Comparison of ENCODE assay signal across 23 mouse cellular contexts in genomic region chr16:90753386-90753941, GRCm38 (mm10). TPM values are rescaled to one million over a fixed set of nuclear protein-coding genes. Genes with fewer than 3 reads are reported as not detected.
A peak's percentile ranks its signal among the peaks of the same experiment; 100 is the strongest.
DNase-seq lines count a peak whose midpoint lies in the region; ATAC-seq and TF ChIP-seq lines count a peak whose summit lies in the region.
"Had no signal": no experiment of that assay in that cellular context is flagged by ENCODE, and none has a peak within 500 bp of the region (broad histone marks: within the 10 kb centered on the region; RNA-seq: fewer than 3 reads in every experiment).

No protein-coding gene starts in this region.

- DNase-seq in adrenal gland, postnatal 10 days: peak; percentile 71
- no peak for DNase-seq in adrenal gland, postnatal 4 days (ENCODE audit: low spot score in 2 of 2)
- peak; percentile 24 for DNase-seq in kidney, adult 2 months
- DNase-seq in kidney, adult 11 months: no peak
- peak; percentile 26 for DNase-seq in 416B (ENCODE audit: low read depth)
- no peak for DNase-seq in layer of hippocampus, postnatal 14 days (ENCODE audit: low spot score in 2 of 2)
- DNase-seq: cerebellum, adult 11-12 months; cerebellum, adult 9-10 months; cerebellum, postnatal 36 days; forebrain, postnatal 0 days; gastrocnemius, postnatal 14 days; heart, postnatal 4 days had no signal

- H3K27me3 ChIP-seq in kidney, adult 2 months (replicated peaks; ENCODE audit: control insufficient read depth, insufficient read depth, low read length): no peaks in the 10 kb centered on the region
- H3K27me3 ChIP-seq: embryonic facial prominence, embryonic 13.5 days; forebrain, embryonic 13.5 days; heart, embryonic 13.5 days; hindbrain, embryonic 12.5 days; Patski had no signal

- 83% methylated on average over 13 of the region's 13 CpGs for WGBS in kidney, adult 2 months

- H3K4me3 ChIP-seq in kidney, adult 2 months (ENCODE audit: insufficient read depth, low read depth, low read length): no peak overlapping the region
- H3K4me3 ChIP-seq: embryonic facial prominence, embryonic 13.5 days; forebrain, embryonic 13.5 days; heart, embryonic 13.5 days; hindbrain, embryonic 12.5 days had no signal

- ATAC-seq in erythroblast, adult 5-6 weeks (replicated peaks; ENCODE audit: low FRiP score, poor library complexity, severe bottlenecking): 0 out of 2 replicates have a peak, but pooled peaks have one; percentile 16
- ATAC-seq: activated CD4-positive, CD25-positive, alpha-beta regulatory T cell, adult 4 months; forebrain, embryonic 13.5 days; forebrain, postnatal 0 days; hindbrain, embryonic 16.5 days; inflammation-experienced regulatory T-cells, adult 6 months; intestine, postnatal 0 days; Patski had no signal

- no peak overlapping the region for H3K27ac ChIP-seq in kidney, adult 2 months (ENCODE audit: insufficient read depth, low read depth, low read length)
- H3K27ac ChIP-seq: embryonic facial prominence, embryonic 13.5 days; forebrain, embryonic 13.5 days; heart, embryonic 13.5 days; hindbrain, embryonic 12.5 days had no signal

- no peaks in the 10 kb centered on the region for H3K36me3 ChIP-seq in kidney, adult 2 months (ENCODE audit: control insufficient read depth, insufficient read depth, low read length)

- H3K4me1 ChIP-seq in kidney, adult 2 months (ENCODE audit: control insufficient read depth, insufficient read depth, low read length): no peaks in the 10 kb centered on the region
- H3K4me1 ChIP-seq: embryonic facial prominence, embryonic 13.5 days; forebrain, embryonic 13.5 days had no signal

- TF ChIP-seq CTCF in kidney, adult 2 months (conservative IDR thresholded peaks at IDR 0.05; ENCODE audit: insufficient read depth, insufficient read length, low read depth, low read length): no peak

- no peak for TF ChIP-seq POLR2A in kidney, adult 2 months (IDR thresholded peaks at IDR 0.05; ENCODE audit: low read depth, low read length)

RNA-seq across cellular contexts. Expression of gene Mrap, which starts 15.5 kb away (rescaled TPM):
- 100 to 1,000 TPM; 218 to 374 TPM for total RNA-seq in adrenal gland, postnatal 10 days (2021)
- total RNA-seq in adrenal gland, postnatal 4 days (2021): 100 to 1,000 TPM; 216 to 230 TPM
- 28.8 and 43.9 TPM in 2 replicates for polyA plus RNA-seq in kidney, adult 2 months (2012; rRNA removed)
- 3.3 TPM in 1 of 2 replicates, not detected in the other for total RNA-seq in erythroblast, adult 5-6 weeks (2015; ENCODE audit: low replicate concordance)
- total RNA-seq in erythroblast, adult 5-6 weeks (2017; ENCODE audit: low replicate concordance): 2.0 and 5.0 TPM in 2 replicates
- 1 to 10 TPM in 1 of 2 experiments, under 1 TPM in 1; 0.67 to 1.1 TPM for total RNA-seq in layer of hippocampus, postnatal 14 days (2021)
- polyA plus RNA-seq: activated CD4-positive, CD25-positive, alpha-beta regulatory T cell, adult 4 months; C2C12; embryonic facial prominence, embryonic 13.5 days; forebrain, embryonic 13.5 days; inflammation-experienced regulatory T-cells, adult 6 months; intestine, postnatal 0 days; Patski had no signal

RNA-seq across cellular contexts. Expression of gene Mis18a, which starts 26.3 kb away (rescaled TPM):
- 10 to 100 TPM in 1 of 2 experiments, 1 to 10 TPM in 1; 8.8 to 10.6 TPM for total RNA-seq in adrenal gland, postnatal 10 days (2021)
- total RNA-seq in adrenal gland, postnatal 4 days (2021): 10 to 100 TPM; 13.9 to 16.4 TPM
- 4.6 and 6.1 TPM in 2 replicates for polyA plus RNA-seq in kidney, adult 2 months (2012; rRNA removed)
- 22.4 and 23.2 TPM in 2 replicates for total RNA-seq in erythroblast, adult 5-6 weeks (2015; ENCODE audit: low replicate concordance)
- 16.2 and 24.7 TPM in 2 replicates for total RNA-seq in erythroblast, adult 5-6 weeks (2017; ENCODE audit: low replicate concordance)
- 1 to 10 TPM; 7.9 to 9.2 TPM for total RNA-seq in layer of hippocampus, postnatal 14 days (2021)

RNA-seq across cellular contexts. Expression of gene Urb1, which starts 56.7 kb away (rescaled TPM):
- 10 to 100 TPM; 11.9 to 14.3 TPM for total RNA-seq in adrenal gland, postnatal 10 days (2021)
- total RNA-seq in adrenal gland, postnatal 4 days (2021): 10 to 100 TPM; 14.9 to 18.7 TPM
- 2.7 and 3.2 TPM in 2 replicates for polyA plus RNA-seq in kidney, adult 2 months (2012; rRNA removed)
- total RNA-seq in erythroblast, adult 5-6 weeks (2015; ENCODE audit: low replicate concordance): 1.5 and 2.5 TPM in 2 replicates
- total RNA-seq in erythroblast, adult 5-6 weeks (2017; ENCODE audit: low replicate concordance): 1.8 and 2.5 TPM in 2 replicates
- 10 to 100 TPM; 13.2 to 15.7 TPM for total RNA-seq in layer of hippocampus, postnatal 14 days (2021)

Comparison
In these comparisons a context has a peak if more than half of its experiments do, and no peak if none do; other contexts are left out.
1. DNase-seq: peak in adrenal gland, postnatal 10 days (single experiment), kidney, adult 2 months (single experiment) and 416B (single experiment); none in adrenal gland, postnatal 4 days (0 of 2), kidney, adult 11 months (single experiment) and layer of hippocampus, postnatal 14 days (0 of 2).
2. RNA of gene Mrap, which starts 15.5 kb away (total RNA-seq): 218 to 374 TPM in adrenal gland, postnatal 10 days and 216 to 230 TPM in adrenal gland, postnatal 4 days; 2.0 to 5.0 TPM in erythroblast, adult 5-6 weeks and 0.67 to 1.1 TPM in layer of hippocampus, postnatal 14 days; every median in the first group is over 10 times any median in the second.